Mouse (Mus musculus): Measurements from ENCODE around the gene Olfr316. TPM values are rescaled to one million over a fixed set of nuclear protein-coding genes. Genes with fewer than 3 reads are reported as not detected.

The Olfr316 gene
- polyA plus RNA-seq, 2 experiments: not detected

GRCm38 (mm10) chr11:58790646-58791045 is 38.1 kb downstream of the Olfr316 start:
- Histone ChIP-seq H3K9me3 (ENCODE audit: control insufficient read depth, low read length) (no peaks in the 10 kb centered on the region), H3K27me3 (ENCODE audit: control insufficient read depth, insufficient read depth, low read length) (no peaks in the 10 kb centered on the region), H3K36me3 (replicated peaks; ENCODE audit: control insufficient read depth, insufficient read depth, low read depth) (no peaks in the 10 kb centered on the region), H3K27ac (no peak overlapping the region), H3K4me1 (replicated peaks; ENCODE audit: control insufficient read depth in 2 of 2, insufficient read depth in 2 of 2, low read length in 1 of 2) (no peaks in the 10 kb centered on the region), H3K4me2 (ENCODE audit: low read depth) (no peak overlapping the region), H3K4me3 (ENCODE audit: insufficient read depth in 1 of 2, low read depth in 2 of 2, low read length in 2 of 2) (no peak overlapping the region), H3K9ac (replicated peaks) (no peak overlapping the region)
- 43% methylated on average over 6 of the region's 6 CpGs for WGBS (ENCODE audit: insufficient replicate concordance)
- no peak for TF ChIP-seq EP300 (IDR thresholded peaks at IDR 0.05; ENCODE audit: low read depth)
- TF ChIP-seq CTCF (IDR thresholded peaks at IDR 0.05; ENCODE audit: low read depth): no peak
- DNase-seq (ENCODE audit: low read depth in 3 of 3, low spot score in 3 of 3) (peak in 2 of 3 experiments; percentile 4 to 13), ATAC-seq (ENCODE audit: insufficient read depth) (no peak)

- no peaks in the 10 kb centered on the region for H3K4me1 ChIP-seq (replicated peaks; ENCODE audit: control insufficient read depth in 2 of 2, insufficient read depth in 2 of 2, low read length in 1 of 2)
- ATAC-seq (ENCODE audit: insufficient read depth): no peak
- H3K4me2 ChIP-seq (ENCODE audit: low read depth): no peak overlapping the region
- no peaks in the 10 kb centered on the region for H3K36me3 ChIP-seq (replicated peaks; ENCODE audit: control insufficient read depth, insufficient read depth, low read depth)
- no peaks in the 10 kb centered on the region for H3K9me3 ChIP-seq (ENCODE audit: control insufficient read depth, low read length)
- TF ChIP-seq EP300 (IDR thresholded peaks at IDR 0.05; ENCODE audit: low read depth) (no peak), CTCF (IDR thresholded peaks at IDR 0.05; ENCODE audit: low read depth) (0 out of 2 replicates have a peak, but pooled peaks have one; percentile 22)
- DNase-seq (ENCODE audit: low read depth in 3 of 3, low spot score in 3 of 3): no peak
- no peaks in the 10 kb centered on the region for H3K27me3 ChIP-seq (ENCODE audit: control insufficient read depth, insufficient read depth, low read length)
- H3K4me3 ChIP-seq (ENCODE audit: insufficient read depth in 1 of 2, low read depth in 2 of 2, low read length in 2 of 2): no peak overlapping the region
- WGBS (ENCODE audit: insufficient replicate concordance): 64% methylated on average over 2 of the region's 2 CpGs
- H3K27ac ChIP-seq: no peak overlapping the region
- H3K9ac ChIP-seq (replicated peaks): no peak overlapping the region
Observed at GRCm38 (mm10) chr11:58795856-58796255, 43.3 kb downstream of the Olfr316 start.

GRCm38 (mm10) chr11:58796850-58797249 is 44.3 kb downstream of the Olfr316 start:
- ATAC-seq (ENCODE audit: insufficient read depth): no peak
- Histone ChIP-seq H3K36me3 (replicated peaks; ENCODE audit: control insufficient read depth, insufficient read depth, low read depth) (no peaks in the 10 kb centered on the region), H3K4me2 (ENCODE audit: low read depth) (no peak overlapping the region), H3K9ac (replicated peaks) (no peak overlapping the region), H3K4me1 (replicated peaks; ENCODE audit: control insufficient read depth in 2 of 2, insufficient read depth in 2 of 2, low read length in 1 of 2) (no peaks in the 10 kb centered on the region), H3K27me3 (ENCODE audit: control insufficient read depth, insufficient read depth, low read length) (no peaks in the 10 kb centered on the region), H3K27ac (no peak overlapping the region), H3K4me3 (ENCODE audit: insufficient read depth in 1 of 2, low read depth in 2 of 2, low read length in 2 of 2) (no peak overlapping the region), H3K9me3 (ENCODE audit: control insufficient read depth, low read length) (no peaks in the 10 kb centered on the region)
- 57% methylated on average over 7 of the region's 7 CpGs for WGBS (ENCODE audit: insufficient replicate concordance)
- no peak for DNase-seq (ENCODE audit: low read depth in 3 of 3, low spot score in 3 of 3)
- no peak for TF ChIP-seq EP300 (IDR thresholded peaks at IDR 0.05; ENCODE audit: low read depth)
- TF ChIP-seq CTCF (IDR thresholded peaks at IDR 0.05; ENCODE audit: low read depth): no peak

GRCm38 (mm10) chr11:58799747-58800146 is 47.2 kb downstream of the Olfr316 start:
- Histone ChIP-seq H3K4me3 (ENCODE audit: insufficient read depth in 1 of 2, low read depth in 2 of 2, low read length in 2 of 2) (no peak overlapping the region), H3K4me1 (replicated peaks; ENCODE audit: control insufficient read depth in 2 of 2, insufficient read depth in 2 of 2, low read length in 1 of 2) (no peaks in the 10 kb centered on the region), H3K27ac (no peak overlapping the region), H3K36me3 (replicated peaks; ENCODE audit: control insufficient read depth, insufficient read depth, low read depth) (no peaks in the 10 kb centered on the region), H3K4me2 (ENCODE audit: low read depth) (no peak overlapping the region), H3K27me3 (ENCODE audit: control insufficient read depth, insufficient read depth, low read length) (no peaks in the 10 kb centered on the region), H3K9me3 (ENCODE audit: control insufficient read depth, low read length) (no peaks in the 10 kb centered on the region), H3K9ac (replicated peaks) (no peak overlapping the region)
- WGBS (ENCODE audit: insufficient replicate concordance): 42% methylated on average over 5 of the region's 5 CpGs
- no peak for DNase-seq (ENCODE audit: low read depth in 3 of 3, low spot score in 3 of 3)
- ATAC-seq (ENCODE audit: insufficient read depth): no peak
- no peak for TF ChIP-seq EP300 (IDR thresholded peaks at IDR 0.05; ENCODE audit: low read depth)
- no peak for TF ChIP-seq CTCF (IDR thresholded peaks at IDR 0.05; ENCODE audit: low read depth)

- H3K9ac ChIP-seq (replicated peaks): no peak within 1 kb of the TSS
- no peak within 1 kb of the TSS for H3K4me2 ChIP-seq (ENCODE audit: low read depth)
- no peak within 1 kb of the TSS for H3K27ac ChIP-seq
- DNase-seq (ENCODE audit: low read depth in 3 of 3, low spot score in 3 of 3) (no peak), ATAC-seq (ENCODE audit: insufficient read depth) (no peak)
- no peak within 1 kb of the TSS for H3K4me3 ChIP-seq (ENCODE audit: insufficient read depth in 1 of 2, low read depth in 2 of 2, low read length in 2 of 2)
- no peaks in the 10 kb centered on the region; a peak in 1 of 4 replicates for H3K4me1 ChIP-seq (replicated peaks; ENCODE audit: control insufficient read depth in 2 of 2, insufficient read depth in 2 of 2, low read length in 1 of 2)
- H3K27me3 ChIP-seq (ENCODE audit: control insufficient read depth, insufficient read depth, low read length): no peaks in the 10 kb centered on the region
- H3K36me3 ChIP-seq (replicated peaks; ENCODE audit: control insufficient read depth, insufficient read depth, low read depth): no peaks in the 10 kb centered on the region
- no peaks in the 10 kb centered on the region for H3K9me3 ChIP-seq (ENCODE audit: control insufficient read depth, low read length)
- TF ChIP-seq CTCF (IDR thresholded peaks at IDR 0.05; ENCODE audit: low read depth) (no peak), EP300 (IDR thresholded peaks at IDR 0.05; ENCODE audit: low read depth) (no peak)
- WGBS (ENCODE audit: insufficient replicate concordance): 41% methylated on average over 14 of the region's 14 CpGs
Observed at GRCm38 (mm10) chr11:58801558-58802228, 49.2 kb downstream of the Olfr316 start, which contains the start of gene Fam183b. Fam183b (minus strand) TSS chr11:58801960.

Measured in liver, embryonic 14.5 days (tissue).